Mouse (Mus musculus): ENCODE results near the gene Ints1.

GRCm38 (mm10) chr5:139803601-139804102 is 28.2 kb upstream of the Ints1 start:
- no peak for TF ChIP-seq CTCF (IDR thresholded peaks at IDR 0.05; ENCODE audit: extremely low read depth, insufficient read depth, insufficient read length, insufficient replicate concordance)
- TF ChIP-seq POLR2A (IDR thresholded peaks at IDR 0.05; ENCODE audit: low read depth, low read length) = no peak

All from spleen, adult 2 months (tissue).